Mouse (Mus musculus) cortical plate, adult 2 months (tissue): ENCODE measurements around the gene Creb3l4.

Experiments used
- CTCF ChIP-seq: fragments of 200-500 bp; IDR thresholded peaks from 2 replicates; pipeline ENCODE4 v1.5.1; 2011; ENCODE audit warnings: mild to moderate bottlenecking, control low read depth, low read length; ENCODE audit not compliant: insufficient read depth; ENCODE audit errors: extremely low read depth
- POLR2A ChIP-seq: fragments of 200-500 bp; IDR thresholded peaks from 2 replicates; pipeline ENCODE4 v1.6.1; 2011; ENCODE audit warnings: mild to moderate bottlenecking, low read length, control low read depth; ENCODE audit not compliant: insufficient read depth; ENCODE audit errors: extremely low read depth

GRCm38 (mm10) chr3:90258521-90258920 lies 15.2 kb upstream of the Creb3l4 start:
- TF ChIP-seq POLR2A, result no peak
- no peak for TF ChIP-seq CTCF
